Mouse (Mus musculus) megakaryocyte, embryonic 14.5 days (primary cell): ENCODE data around the gene Cfap74. TPM values are rescaled to one million over a fixed set of nuclear protein-coding genes. Genes with fewer than 3 reads are reported as not detected.

Source experiments
- H3K27me3 ChIP-seq: replicated peaks from 2 replicates; pipeline ENCODE3; 2012; ENCODE audit warnings: inconsistent platforms
- H3K36me3 ChIP-seq: replicated peaks from 2 replicates; pipeline ENCODE3; 2012; ENCODE audit warnings: low read length, inconsistent platforms, mixed read lengths
- H3K4me1 ChIP-seq: 2 replicates; pipeline ENCODE4 v1.6.1; 2012; ENCODE audit warnings: inconsistent platforms
- H3K4me3 ChIP-seq: replicated peaks from 2 replicates; pipeline ENCODE3; 2012; ENCODE audit warnings: moderate library complexity, mild to moderate bottlenecking, inconsistent platforms
- H3K9me3 ChIP-seq: 2 replicates; pipeline ENCODE4 v1.6.1; 2012; ENCODE audit warnings: inconsistent platforms
- FLI1 ChIP-seq: IDR thresholded peaks from 2 replicates; pipeline ENCODE4 v1.6.1; 2012; ENCODE audit warnings: low read length, inconsistent platforms, mixed read lengths
- GATA1 ChIP-seq: IDR thresholded peaks from 3 replicates; pipeline ENCODE4 v1.6.1; 2012; ENCODE audit warnings: mixed read lengths, low read length, inconsistent platforms, borderline replicate concordance
- polyA plus RNA-seq: library from polyadenylated mRNA; stranded (reverse); fragments of >175 nt; gene quantifications from 2 replicates; pipeline ENCODE4 v1.2.3, GENCODE M21; 2012; ENCODE audit warnings: low replicate concordance; ENCODE audit not compliant: insufficient read depth

Gene Cfap74
- polyA plus RNA-seq, 1 experiment = not detected

DNA sequence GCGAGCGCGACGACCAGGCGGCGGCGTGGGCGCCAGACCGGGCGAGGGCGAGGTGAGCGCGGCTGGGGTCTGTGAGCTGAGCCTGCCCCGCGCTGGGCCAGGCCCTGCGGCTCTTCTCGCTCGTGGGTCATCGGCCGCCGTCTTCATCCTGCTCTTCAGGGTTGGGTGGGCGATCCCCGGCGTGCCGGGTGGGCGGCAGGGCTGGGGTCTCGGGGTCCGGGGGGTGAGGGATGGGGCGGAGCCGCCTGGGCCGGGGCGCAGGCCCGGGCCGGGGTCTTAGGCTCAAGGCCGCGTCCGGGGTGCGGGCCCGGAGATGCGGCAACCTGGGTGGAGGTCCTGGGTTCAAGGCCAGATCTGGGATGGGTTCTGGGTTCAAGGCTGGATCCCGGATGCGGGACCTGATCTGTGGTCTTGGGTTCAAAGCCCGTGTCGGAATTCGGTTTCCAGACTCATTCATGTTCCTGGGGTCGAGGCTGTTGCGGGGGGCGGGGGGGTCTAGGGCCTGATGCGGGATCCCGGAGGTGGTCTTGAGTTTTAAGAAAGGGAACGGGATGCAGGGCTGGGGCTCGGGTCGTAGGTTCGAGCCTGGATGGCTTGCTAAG, 82.6 kb downstream of the Cfap74 start:
- no peak for TF ChIP-seq FLI1
- no peak for TF ChIP-seq GATA1
- H3K9me3 ChIP-seq = no peaks in the 10 kb centered on the region
- H3K27me3 ChIP-seq = no peaks in the 10 kb centered on the region
- H3K4me3 ChIP-seq = peak overlapping the region; percentile 99
- H3K36me3 ChIP-seq = peaks cover 9% of the 10 kb centered on the region
- H3K4me1 ChIP-seq = peaks cover 76% of the 10 kb centered on the region

DNA sequence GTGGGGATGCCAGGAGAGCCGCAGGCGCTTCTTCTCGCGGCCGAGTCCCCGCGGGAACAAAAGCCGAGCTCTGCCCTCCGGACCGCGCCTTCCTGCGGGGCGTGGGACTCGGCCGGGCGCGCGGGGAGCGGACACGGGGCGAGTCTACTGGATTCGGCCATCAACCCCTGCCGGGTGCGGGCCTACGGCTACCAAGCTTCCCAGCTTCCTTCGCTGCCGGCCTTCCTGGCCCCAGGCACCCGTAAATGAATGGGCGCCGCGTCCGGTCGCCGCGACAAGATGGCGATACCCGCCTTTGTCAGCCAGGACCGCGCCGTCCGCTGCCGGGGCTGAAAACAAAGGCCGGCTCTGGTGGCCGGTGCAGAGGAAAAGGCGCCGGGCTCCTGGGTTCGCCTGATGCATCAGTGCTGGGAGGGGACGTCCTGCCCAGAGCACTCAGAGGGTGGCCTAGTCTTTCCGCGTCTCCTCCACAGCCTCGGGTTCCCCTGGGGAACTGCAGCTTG, 83.2 kb downstream of the Cfap74 start:
- peaks cover 71% of the 10 kb centered on the region for H3K4me1 ChIP-seq
- no peaks in the 10 kb centered on the region for H3K9me3 ChIP-seq
- H3K27me3 ChIP-seq = no peaks in the 10 kb centered on the region
- TF ChIP-seq FLI1 = no peak
- TF ChIP-seq GATA1 = no peak
- H3K36me3 ChIP-seq = peaks cover 9% of the 10 kb centered on the region
- peak overlapping the region; percentile 99 for H3K4me3 ChIP-seq

DNA sequence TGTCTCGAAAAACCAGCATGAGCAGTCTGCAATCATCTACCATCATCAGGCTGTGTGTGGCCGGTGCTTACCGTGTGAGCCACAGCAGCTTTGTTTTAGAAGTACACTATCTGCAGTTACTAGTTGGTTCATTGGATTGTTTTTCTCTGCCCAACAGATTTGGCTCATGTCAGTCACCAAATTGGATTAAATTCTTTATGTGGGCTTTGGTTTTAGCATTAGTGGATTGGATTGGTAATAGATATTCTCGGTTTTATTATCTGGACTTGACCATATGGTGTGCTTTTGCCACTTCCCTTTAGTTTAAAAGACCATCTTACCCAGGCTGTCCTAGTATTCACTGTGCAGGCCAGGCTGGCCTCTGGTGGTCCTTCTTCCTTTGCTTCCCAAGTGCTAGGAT, 85.9 kb downstream of the Cfap74 start:
- Histone ChIP-seq H3K4me1 (peaks cover 55% of the 10 kb centered on the region), H3K36me3 (peaks cover 16% of the 10 kb centered on the region), H3K4me3 (no peak overlapping the region), H3K27me3 (no peaks in the 10 kb centered on the region), H3K9me3 (no peaks in the 10 kb centered on the region)
- TF ChIP-seq FLI1 (no peak), GATA1 (no peak)

DNA sequence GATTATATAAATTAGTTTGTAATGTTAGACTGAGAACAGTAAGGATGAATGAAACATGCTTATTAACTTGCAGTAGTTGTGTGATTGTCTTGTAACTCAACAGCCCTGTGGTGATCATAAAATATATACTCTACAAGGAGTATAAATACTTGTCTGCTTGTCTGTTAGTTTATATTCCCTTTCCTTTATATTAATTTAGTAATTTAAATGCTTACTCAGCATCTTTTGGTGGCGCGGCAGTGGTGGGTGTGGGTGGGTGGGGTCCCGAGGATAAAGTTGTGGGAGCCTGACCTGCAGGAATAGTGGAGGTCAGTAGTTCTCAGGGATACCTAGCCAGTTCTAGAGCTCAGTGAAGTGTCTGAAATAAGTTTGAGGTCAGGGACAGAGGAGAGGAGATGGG, 89.0 kb downstream of the Cfap74 start:
- TF ChIP-seq GATA1 (no peak), FLI1 (no peak)
- peaks cover 25% of the 10 kb centered on the region for H3K36me3 ChIP-seq
- H3K27me3 ChIP-seq = no peaks in the 10 kb centered on the region
- no peaks in the 10 kb centered on the region for H3K9me3 ChIP-seq
- H3K4me3 ChIP-seq = no peak overlapping the region
- H3K4me1 ChIP-seq = peaks cover 62% of the 10 kb centered on the region

DNA sequence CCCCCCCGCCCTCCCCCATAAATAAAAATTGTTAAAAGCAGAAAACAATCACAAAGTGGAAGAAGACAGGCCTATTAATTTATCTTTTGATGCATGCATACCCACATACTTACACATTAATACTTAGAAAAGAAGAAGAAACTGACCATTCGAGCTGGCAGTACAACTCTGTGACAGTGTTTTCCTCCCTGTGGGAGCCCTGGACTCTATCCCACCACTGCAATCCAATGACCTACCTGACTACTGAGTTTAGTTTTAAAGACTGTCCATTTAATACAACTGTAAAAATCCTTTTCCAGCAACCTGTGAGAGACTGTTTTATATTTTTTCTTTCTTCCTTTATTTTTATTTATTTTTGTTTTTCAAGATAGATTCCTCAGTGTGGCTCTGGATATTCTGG, 92.1 kb downstream of the Cfap74 start:
- no peaks in the 10 kb centered on the region for H3K27me3 ChIP-seq
- no peak for TF ChIP-seq FLI1
- TF ChIP-seq GATA1 = no peak
- H3K9me3 ChIP-seq = no peaks in the 10 kb centered on the region
- peaks cover 68% of the 10 kb centered on the region for H3K4me1 ChIP-seq
- no peak overlapping the region for H3K4me3 ChIP-seq
- peaks cover 30% of the 10 kb centered on the region for H3K36me3 ChIP-seq

DNA sequence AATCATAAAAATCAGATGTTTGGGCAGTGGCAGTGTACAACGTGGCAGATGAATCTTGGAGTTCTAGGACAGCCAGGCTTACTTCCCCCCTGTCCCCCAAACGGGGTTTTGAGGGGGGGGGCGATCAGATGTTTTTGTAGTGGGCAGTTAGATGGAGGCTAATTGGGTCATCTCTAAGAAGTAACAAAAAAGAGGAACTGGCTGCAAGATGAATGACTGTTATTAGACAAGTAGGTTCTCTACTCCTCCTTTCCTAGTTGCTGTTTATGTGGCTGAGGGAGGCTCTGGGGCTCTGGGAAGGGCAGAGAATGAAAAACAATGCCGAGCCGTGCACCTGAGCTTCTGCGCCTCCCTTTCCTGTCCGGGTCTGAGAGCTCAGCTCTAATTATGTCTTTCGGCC, 96.1 kb downstream of the Cfap74 start:
- H3K4me1 ChIP-seq = peaks cover 86% of the 10 kb centered on the region
- H3K9me3 ChIP-seq = no peaks in the 10 kb centered on the region
- H3K4me3 ChIP-seq = peak overlapping the region; percentile 29
- H3K36me3 ChIP-seq = peaks cover 21% of the 10 kb centered on the region
- TF ChIP-seq FLI1 = no peak
- H3K27me3 ChIP-seq = no peaks in the 10 kb centered on the region

DNA sequence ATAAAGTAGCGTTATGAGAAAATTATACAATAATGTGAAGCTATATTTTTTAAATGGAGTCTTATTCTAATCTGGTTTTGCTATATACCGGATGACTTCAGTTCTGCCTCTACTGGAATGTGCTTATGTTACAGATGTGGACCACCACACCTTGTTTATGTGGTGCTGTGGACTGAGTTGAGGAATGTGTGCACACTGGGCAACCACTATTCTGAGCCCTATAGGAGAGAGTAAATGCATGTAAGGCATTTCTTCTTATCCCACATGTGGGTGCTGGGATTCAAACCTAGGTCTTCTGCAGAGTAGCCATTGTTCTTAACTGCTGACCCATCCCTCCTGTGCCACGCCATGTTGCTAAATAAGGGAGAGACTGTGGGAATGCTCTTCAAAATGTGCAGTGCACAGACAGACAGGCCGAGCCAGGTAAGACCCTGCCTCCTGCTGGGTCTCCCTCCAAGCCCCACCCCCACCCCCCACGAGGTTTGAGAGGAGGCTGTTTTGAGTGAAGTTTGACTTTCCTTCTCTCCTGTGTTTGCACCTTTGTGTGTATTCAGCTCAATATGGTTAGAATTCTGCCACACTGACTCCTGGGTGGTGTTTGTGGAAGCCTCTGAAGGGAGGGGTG, 96.8 kb downstream of the Cfap74 start:
- H3K36me3 ChIP-seq = peaks cover 19% of the 10 kb centered on the region
- H3K4me3 ChIP-seq = no peak overlapping the region
- no peaks in the 10 kb centered on the region for H3K9me3 ChIP-seq
- H3K4me1 ChIP-seq = peaks cover 87% of the 10 kb centered on the region
- TF ChIP-seq GATA1 = no peak
- no peak for TF ChIP-seq FLI1
- no peaks in the 10 kb centered on the region for H3K27me3 ChIP-seq

DNA sequence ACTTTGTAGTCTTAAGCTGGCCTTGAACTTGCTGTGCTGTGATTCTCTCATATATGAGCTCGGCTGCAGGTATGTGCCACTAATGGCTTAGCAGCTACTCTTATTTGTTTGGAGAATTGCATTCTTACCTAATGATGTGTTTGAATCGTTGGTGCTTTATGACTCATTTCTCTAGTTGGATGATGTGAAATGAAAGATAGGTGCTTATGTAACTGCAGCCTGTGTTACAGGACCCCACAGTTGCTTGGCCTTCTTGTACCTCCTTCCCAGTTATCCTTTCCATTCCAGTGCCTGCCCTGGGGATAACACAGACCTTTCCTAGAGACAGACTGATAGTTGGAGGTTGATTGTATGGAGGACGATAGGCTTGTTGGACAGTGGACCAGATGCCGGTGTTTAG, 99.6 kb downstream of the Cfap74 start:
- no peaks in the 10 kb centered on the region for H3K9me3 ChIP-seq
- H3K4me3 ChIP-seq = no peak overlapping the region
- TF ChIP-seq FLI1 (no peak), GATA1 (no peak)
- peaks cover 87% of the 10 kb centered on the region for H3K4me1 ChIP-seq
- peaks cover 21% of the 10 kb centered on the region for H3K36me3 ChIP-seq
- H3K27me3 ChIP-seq = no peaks in the 10 kb centered on the region

DNA sequence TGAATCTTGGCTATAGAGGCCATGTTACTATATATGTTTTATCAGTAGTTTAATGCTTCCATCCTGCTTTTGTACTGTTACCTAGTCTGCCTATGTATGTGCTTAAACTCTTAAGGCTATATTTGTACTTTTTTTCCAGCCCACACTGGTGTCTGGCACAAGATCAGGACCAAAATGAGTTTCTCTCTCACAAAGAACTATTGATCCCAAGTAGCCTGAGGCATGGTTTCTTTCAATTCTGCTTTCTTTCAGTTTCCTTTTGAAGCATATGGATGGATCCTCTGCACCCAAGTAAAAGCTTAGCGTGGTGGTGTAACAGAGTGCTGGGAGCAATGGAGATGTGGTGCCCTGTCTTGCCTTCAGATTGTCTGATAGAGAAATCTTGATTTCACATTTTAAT, 102.0 kb downstream of the Cfap74 start:
- Histone ChIP-seq H3K4me3 (no peak overlapping the region), H3K9me3 (no peaks in the 10 kb centered on the region), H3K27me3 (no peaks in the 10 kb centered on the region), H3K36me3 (peaks cover 27% of the 10 kb centered on the region), H3K4me1 (peaks cover 69% of the 10 kb centered on the region)
- no peak for TF ChIP-seq FLI1
- TF ChIP-seq GATA1 = no peak

DNA sequence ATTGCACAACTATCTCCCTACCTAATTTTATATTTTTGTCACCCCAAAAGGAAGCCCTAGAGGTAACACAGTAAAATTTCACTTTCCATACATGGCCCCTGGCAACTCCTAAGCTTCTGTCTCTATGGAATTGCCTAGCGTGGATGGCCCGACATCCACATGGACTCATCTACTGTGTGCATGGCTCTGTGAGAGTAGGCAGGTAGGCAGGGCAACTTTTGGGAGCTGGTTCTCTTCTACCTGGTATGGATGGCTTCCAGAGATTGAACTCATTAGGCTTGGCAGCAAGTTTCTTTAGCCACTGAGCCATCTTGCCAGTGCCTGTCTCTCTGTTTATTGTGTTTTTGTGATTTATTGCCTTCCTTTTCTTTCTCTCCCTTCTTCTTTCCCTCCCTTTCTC, 105.8 kb downstream of the Cfap74 start:
- H3K4me3 ChIP-seq = no peak overlapping the region
- H3K36me3 ChIP-seq = peaks cover 40% of the 10 kb centered on the region
- TF ChIP-seq FLI1 (no peak), GATA1 (no peak)

More for the DNA sequence above, 105.8 kb downstream of the Cfap74 start:
- peaks cover 38% of the 10 kb centered on the region for H3K4me1 ChIP-seq
- H3K9me3 ChIP-seq = no peaks in the 10 kb centered on the region
- no peaks in the 10 kb centered on the region for H3K27me3 ChIP-seq

Other genes starting within 250 kb of the Cfap74 start
- gene Ski, start 186.6 kb upstream of the Cfap74 start, polyA plus RNA-seq = 31.5 and 38.7 TPM in 2 replicates
- 51.4 and 87.5 TPM in 2 replicates for gene Faap20, start 159.4 kb upstream of the Cfap74 start, polyA plus RNA-seq
- not detected in 2 replicates for gene Prkcz, start 47.8 kb upstream of the Cfap74 start, polyA plus RNA-seq
- gene Gabrd, start 11.1 kb upstream of the Cfap74 start, polyA plus RNA-seq = not detected in 2 replicates
- not detected in 2 replicates for gene Tmem52, start 59.9 kb downstream of the Cfap74 start, polyA plus RNA-seq
- 28.3 and 39.1 TPM in 2 replicates for gene Gnb1, start 82.2 kb downstream of the Cfap74 start, polyA plus RNA-seq
- gene Nadk, start 153.2 kb downstream of the Cfap74 start, polyA plus RNA-seq = 38.7 and 54.4 TPM in 2 replicates
- gene Slc35e2, start 192.2 kb downstream of the Cfap74 start, polyA plus RNA-seq = 0.17 and 0.60 TPM in 2 replicates
- gene Cdk11b, start 215.7 kb downstream of the Cfap74 start, polyA plus RNA-seq = 9.7 and 77.3 TPM in 2 replicates
- gene Gm10563, start 236.2 kb downstream of the Cfap74 start, polyA plus RNA-seq = not detected in 2 replicates
- gene Mmp23, start 244.2 kb downstream of the Cfap74 start, polyA plus RNA-seq = 3.7 TPM in 1 of 2 replicates, not detected in the other